Mouse (Mus musculus) spleen, adult 2 months (tissue): Measurements from ENCODE around the gene Trpc2.

Experiments used
- CTCF ChIP-seq: fragments of 200-500 bp; IDR thresholded peaks from 2 replicates; pipeline ENCODE4 v1.5.1; 2011; ENCODE audit warnings: mild to moderate bottlenecking, inconsistent platforms; ENCODE audit not compliant: insufficient read depth, insufficient read length, insufficient replicate concordance; ENCODE audit errors: extremely low read depth
- POLR2A ChIP-seq: fragments of 200-500 bp; IDR thresholded peaks from 2 replicates; pipeline ENCODE4 v1.6.1; 2011; ENCODE audit warnings: low read depth, low read length, inconsistent platforms

DNA sequence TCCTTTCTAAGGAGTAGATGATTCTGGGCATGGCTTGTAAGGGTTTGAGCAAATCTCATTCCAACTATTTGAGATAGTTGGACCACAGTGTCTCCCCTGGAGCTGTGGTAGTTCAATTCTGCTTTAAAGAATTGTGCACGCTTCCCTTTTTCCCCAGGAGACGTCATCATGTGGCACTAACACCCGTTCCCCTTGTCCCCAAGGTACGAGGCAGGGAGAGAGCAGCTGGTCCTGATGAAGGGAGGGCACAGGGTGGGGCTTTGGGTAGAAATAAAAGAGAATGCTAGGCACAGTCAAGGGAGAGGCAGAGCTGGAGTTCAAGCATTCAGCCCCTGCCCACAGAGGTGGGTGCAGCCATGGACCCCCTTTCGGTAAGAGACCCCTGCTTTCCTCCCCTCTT is at the start of gene Trpc2:
- TF ChIP-seq CTCF (no peak), POLR2A (no peak)
